Mouse (Mus musculus): ENCODE measurements around the gene Shroom3. TPM values are rescaled to one million over a fixed set of nuclear protein-coding genes. Genes with fewer than 3 reads are reported as not detected.
A peak's percentile ranks its signal among the peaks of the same experiment; 100 is the strongest.

Gene Shroom3
- 0.95 and 1.3 TPM in 2 replicates for polyA plus RNA-seq (2011; ENCODE audit: insufficient read depth, insufficient read length, low replicate concordance, missing spikeins)

GRCm38 (mm10) chr5:92683351-92683807 is at the start of gene Shroom3:
TSS of gene Shroom3 (plus strand) at chr5:92683435.
- Histone ChIP-seq H3K27ac (ENCODE audit: control insufficient read depth, insufficient read depth, low read depth, low read length, poor library complexity) (no peak within 1 kb of the TSS), H3K4me3 (replicated peaks; ENCODE audit: control insufficient read depth, low read depth, low read length) (no peak within 1 kb of the TSS), H3K4me1 (ENCODE audit: control insufficient read depth, insufficient read depth, low read length) (no peaks in the 10 kb centered on the region)
- 3% methylated on average over 26 of the region's 26 CpGs for WGBS
- TF ChIP-seq CTCF (IDR thresholded peaks at IDR 0.05; ENCODE audit: control insufficient read depth, insufficient read depth, low read length) = no peak
- no peak for TF ChIP-seq POLR2A (IDR thresholded peaks at IDR 0.05; ENCODE audit: borderline replicate concordance, control insufficient read depth, low read depth, low read length)

- no peaks in the 10 kb centered on the region for H3K4me1 ChIP-seq (ENCODE audit: control insufficient read depth, insufficient read depth, low read length)
- no peak overlapping the region for H3K27ac ChIP-seq (ENCODE audit: control insufficient read depth, insufficient read depth, low read depth, low read length, poor library complexity)
- H3K4me3 ChIP-seq (replicated peaks; ENCODE audit: control insufficient read depth, low read depth, low read length) = no peak overlapping the region
- WGBS = 69% methylated on average over 4 of the region's 4 CpGs
- TF ChIP-seq POLR2A (IDR thresholded peaks at IDR 0.05; ENCODE audit: borderline replicate concordance, control insufficient read depth, low read depth, low read length) (no peak), CTCF (IDR thresholded peaks at IDR 0.05; ENCODE audit: control insufficient read depth, insufficient read depth, low read length) (no peak)
These were observed 49.7 kb upstream of the Shroom3 start for GRCm38 (mm10) chr5:92633526-92633925.

- Histone ChIP-seq H3K4me3 (replicated peaks; ENCODE audit: control insufficient read depth, low read depth, low read length) (no peak overlapping the region), H3K4me1 (ENCODE audit: control insufficient read depth, insufficient read depth, low read length) (no peaks in the 10 kb centered on the region), H3K27ac (ENCODE audit: control insufficient read depth, insufficient read depth, low read depth, low read length, poor library complexity) (no peak overlapping the region)
- TF ChIP-seq CTCF (IDR thresholded peaks at IDR 0.05; ENCODE audit: control insufficient read depth, insufficient read depth, low read length) (no peak), POLR2A (IDR thresholded peaks at IDR 0.05; ENCODE audit: borderline replicate concordance, control insufficient read depth, low read depth, low read length) (no peak)
- 78% methylated on average over 3 of the region's 3 CpGs for WGBS
These were observed 48.3 kb upstream of the Shroom3 start for GRCm38 (mm10) chr5:92634916-92635315.

GRCm38 (mm10) chr5:92635891-92636290 is 47.3 kb upstream of the Shroom3 start:
- TF ChIP-seq CTCF (IDR thresholded peaks at IDR 0.05; ENCODE audit: control insufficient read depth, insufficient read depth, low read length) = no peak
- no peak for TF ChIP-seq POLR2A (IDR thresholded peaks at IDR 0.05; ENCODE audit: borderline replicate concordance, control insufficient read depth, low read depth, low read length)
- H3K4me1 ChIP-seq (ENCODE audit: control insufficient read depth, insufficient read depth, low read length) = no peaks in the 10 kb centered on the region
- no peak overlapping the region for H3K4me3 ChIP-seq (replicated peaks; ENCODE audit: control insufficient read depth, low read depth, low read length)
- H3K27ac ChIP-seq (ENCODE audit: control insufficient read depth, insufficient read depth, low read depth, low read length, poor library complexity) = no peak overlapping the region
- 82% methylated on average over 5 of the region's 5 CpGs for WGBS

GRCm38 (mm10) chr5:92640861-92641260 is 42.4 kb upstream of the Shroom3 start:
- 77% methylated on average over 3 of the region's 3 CpGs for WGBS
- no peak overlapping the region for H3K27ac ChIP-seq (ENCODE audit: control insufficient read depth, insufficient read depth, low read depth, low read length, poor library complexity)
- H3K4me3 ChIP-seq (replicated peaks; ENCODE audit: control insufficient read depth, low read depth, low read length) = no peak overlapping the region
- TF ChIP-seq CTCF (IDR thresholded peaks at IDR 0.05; ENCODE audit: control insufficient read depth, insufficient read depth, low read length) (no peak), POLR2A (IDR thresholded peaks at IDR 0.05; ENCODE audit: borderline replicate concordance, control insufficient read depth, low read depth, low read length) (no peak)
- no peaks in the 10 kb centered on the region for H3K4me1 ChIP-seq (ENCODE audit: control insufficient read depth, insufficient read depth, low read length)

GRCm38 (mm10) chr5:92656256-92656655 is 27.0 kb upstream of the Shroom3 start:
- Histone ChIP-seq H3K4me1 (ENCODE audit: control insufficient read depth, insufficient read depth, low read length) (no peaks in the 10 kb centered on the region), H3K27ac (ENCODE audit: control insufficient read depth, insufficient read depth, low read depth, low read length, poor library complexity) (no peak overlapping the region), H3K4me3 (replicated peaks; ENCODE audit: control insufficient read depth, low read depth, low read length) (no peak overlapping the region)
- TF ChIP-seq CTCF (IDR thresholded peaks at IDR 0.05; ENCODE audit: control insufficient read depth, insufficient read depth, low read length) (peak; percentile 73), POLR2A (IDR thresholded peaks at IDR 0.05; ENCODE audit: borderline replicate concordance, control insufficient read depth, low read depth, low read length) (no peak)
- WGBS = 5% methylated on average over 1 of the region's 1 CpGs

- H3K4me1 ChIP-seq (ENCODE audit: control insufficient read depth, insufficient read depth, low read length) = no peaks in the 10 kb centered on the region
- 62% methylated on average over 2 of the region's 2 CpGs for WGBS
- TF ChIP-seq CTCF (IDR thresholded peaks at IDR 0.05; ENCODE audit: control insufficient read depth, insufficient read depth, low read length) = no peak
- no peak for TF ChIP-seq POLR2A (IDR thresholded peaks at IDR 0.05; ENCODE audit: borderline replicate concordance, control insufficient read depth, low read depth, low read length)
- H3K4me3 ChIP-seq (replicated peaks; ENCODE audit: control insufficient read depth, low read depth, low read length) = no peak overlapping the region
- H3K27ac ChIP-seq (ENCODE audit: control insufficient read depth, insufficient read depth, low read depth, low read length, poor library complexity) = no peak overlapping the region
These were observed 18.9 kb upstream of the Shroom3 start for GRCm38 (mm10) chr5:92664321-92664720.

GRCm38 (mm10) chr5:92666860-92667259 is 16.4 kb upstream of the Shroom3 start:
- H3K4me1 ChIP-seq (ENCODE audit: control insufficient read depth, insufficient read depth, low read length) = no peaks in the 10 kb centered on the region
- H3K4me3 ChIP-seq (replicated peaks; ENCODE audit: control insufficient read depth, low read depth, low read length) = no peak overlapping the region
- 67% methylated on average over 5 of the region's 5 CpGs for WGBS
- H3K27ac ChIP-seq (ENCODE audit: control insufficient read depth, insufficient read depth, low read depth, low read length, poor library complexity) = no peak overlapping the region
- TF ChIP-seq POLR2A (IDR thresholded peaks at IDR 0.05; ENCODE audit: borderline replicate concordance, control insufficient read depth, low read depth, low read length) (no peak), CTCF (IDR thresholded peaks at IDR 0.05; ENCODE audit: control insufficient read depth, insufficient read depth, low read length) (no peak)

Data from bone marrow, adult 2 months (tissue).